Mouse (Mus musculus) c-Kit-positive CD71-positive TER-119-negative erythroid progenitor cells, embryonic 14.5 days (primary cell): ENCODE measurements around the gene Gm10282.

Experiments
- DNase-seq: peaks from one replicate; pipeline ENCODE4 v3.0.0-alpha.2; 2013; ENCODE audit warnings: low read depth

Gene Gm10282

DNA sequence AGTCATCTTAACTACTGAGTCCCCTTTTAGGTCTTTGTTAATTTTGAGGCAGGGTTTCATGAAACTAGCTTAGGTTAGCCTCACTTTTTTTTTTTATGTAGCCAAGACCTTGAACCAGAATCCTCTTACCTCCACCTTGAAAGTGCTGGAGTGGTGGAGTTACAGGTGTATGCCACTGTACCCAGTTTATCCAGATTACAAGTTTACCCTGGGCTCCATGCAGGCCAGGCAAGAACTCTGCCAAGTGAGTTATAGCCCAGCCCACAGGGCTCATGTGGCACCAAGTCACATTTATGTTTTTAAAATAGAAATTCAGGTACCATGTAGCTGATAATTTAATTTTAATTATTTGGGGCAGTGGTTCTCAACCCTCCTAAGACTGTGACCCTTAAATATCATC is 43.6 kb downstream of the Gm10282 start:
- no peak for DNase-seq

DNA sequence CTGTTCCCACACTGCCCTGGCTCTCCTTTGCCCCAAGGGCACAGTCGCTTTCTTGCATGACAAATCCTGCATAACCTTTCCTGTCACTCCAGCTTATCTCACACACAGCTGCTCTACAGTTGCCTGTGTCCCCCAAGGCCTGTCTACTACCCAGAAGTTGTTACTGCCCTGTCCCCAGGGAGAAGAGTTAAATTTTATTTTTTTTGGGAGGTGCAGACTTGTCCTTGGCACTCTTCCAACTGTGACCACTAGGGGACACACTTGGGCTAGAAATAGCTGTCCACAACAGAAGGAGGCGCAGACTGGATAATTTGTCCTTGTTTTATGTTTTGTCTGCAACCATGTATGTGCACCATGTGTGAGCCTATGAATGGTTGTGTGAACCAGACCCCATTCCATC is 44.0 kb downstream of the Gm10282 start:
- peak; percentile 59 for DNase-seq

DNA sequence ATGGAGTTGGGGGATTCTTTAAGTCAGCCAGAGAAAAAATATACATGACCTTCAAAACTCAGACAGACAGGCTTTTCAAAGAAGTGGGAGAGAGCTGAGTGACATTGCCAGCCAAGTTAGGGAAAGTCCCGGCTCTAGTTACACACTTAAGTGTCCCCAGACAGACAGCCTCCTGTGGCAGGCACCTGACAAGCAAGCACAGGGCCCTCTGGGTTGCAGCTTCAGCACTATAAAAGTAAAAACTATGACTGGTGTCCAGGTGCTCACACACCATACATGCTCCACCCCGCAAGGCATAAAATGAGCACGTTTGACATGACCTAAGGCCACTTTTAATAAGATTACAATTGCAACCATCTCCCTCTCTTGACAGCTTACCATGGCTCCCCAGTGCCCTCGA is 44.5 kb downstream of the Gm10282 start:
- DNase-seq: no peak

- no peak for DNase-seq
Observed at GRCm38 (mm10) chr8:72259862-72260261, 45.2 kb downstream of the Gm10282 start.

- no peak for DNase-seq
Observed at GRCm38 (mm10) chr8:72257902-72258238, 47.2 kb downstream of the Gm10282 start.

GRCm38 (mm10) chr8:72257171-72257901 is 47.7 kb downstream of the Gm10282 start:
- DNase-seq: no peak
